Mouse (Mus musculus) thymus, adult 2 months (tissue): ENCODE results near the gene Btbd11. TPM values are rescaled to one million over a fixed set of nuclear protein-coding genes. Genes with fewer than 3 reads are reported as not detected.

Experiments
- DNase-seq: peaks from one replicate; pipeline ENCODE4 v3.0.0; 2021
- H3K27ac ChIP-seq: fragments of 200-500 bp; 2 replicates; pipeline ENCODE4 v1.5.1; 2012; ENCODE audit warnings: low read length, control low read depth; ENCODE audit not compliant: control insufficient read depth, insufficient read depth
- H3K27me3 ChIP-seq: fragments of 200-500 bp; 2 replicates; pipeline ENCODE4 v1.6.1; 2012; ENCODE audit warnings: mild to moderate bottlenecking, low read length, moderate library complexity, mixed read lengths; ENCODE audit not compliant: control insufficient read depth, insufficient read depth
- H3K36me3 ChIP-seq: fragments of 200-500 bp; 2 replicates; pipeline ENCODE4 v1.6.1; 2012; ENCODE audit warnings: mild to moderate bottlenecking, low read length, moderate library complexity; ENCODE audit not compliant: control insufficient read depth, insufficient read depth
- H3K4me1 ChIP-seq: fragments of 200-500 bp; replicated peaks from 2 replicates; pipeline ENCODE4 v1.6.1; 2012; ENCODE audit warnings: low read length; ENCODE audit not compliant: control insufficient read depth, insufficient read depth
- H3K4me3 ChIP-seq: fragments of 200-500 bp; 2 replicates; pipeline ENCODE4 v1.5.1; 2012; ENCODE audit warnings: mild to moderate bottlenecking, low read length, control low read depth, moderate library complexity; ENCODE audit not compliant: control insufficient read depth, insufficient read depth
- CTCF ChIP-seq: fragments of 200-500 bp; IDR thresholded peaks from 2 replicates; pipeline ENCODE4 v1.5.1; 2012; ENCODE audit warnings: mild to moderate bottlenecking, control low read depth, low read length, moderate library complexity, borderline replicate concordance; ENCODE audit not compliant: control insufficient read depth, poor library complexity, insufficient read depth; ENCODE audit errors: extremely low read depth
- POLR2A ChIP-seq: fragments of 200-500 bp; IDR thresholded peaks from 2 replicates; pipeline ENCODE4 v1.6.1; 2012; ENCODE audit warnings: mild to moderate bottlenecking, low read length, control low read depth, moderate library complexity; ENCODE audit not compliant: control insufficient read depth, poor library complexity, insufficient read depth; ENCODE audit errors: extremely low read depth
- WGBS: fragments of 180-500 bp; shearing (Covaris S2); methylation state at CpG from one replicate; pipeline ENCODE4 v1.1.7; 2018; 5-methylcytosine and 5-hydroxymethylcytosine counted together
- polyA plus RNA-seq: library from polyadenylated mRNA; depleted of rRNA; stranded (reverse); fragments of >200 nt; gene quantifications from 2 replicates; pipeline ENCODE4 v1.2.3, GENCODE M21; 2012

Btbd11 gene
- polyA plus RNA-seq, 1 experiment, result 32.3 TPM

DNA sequence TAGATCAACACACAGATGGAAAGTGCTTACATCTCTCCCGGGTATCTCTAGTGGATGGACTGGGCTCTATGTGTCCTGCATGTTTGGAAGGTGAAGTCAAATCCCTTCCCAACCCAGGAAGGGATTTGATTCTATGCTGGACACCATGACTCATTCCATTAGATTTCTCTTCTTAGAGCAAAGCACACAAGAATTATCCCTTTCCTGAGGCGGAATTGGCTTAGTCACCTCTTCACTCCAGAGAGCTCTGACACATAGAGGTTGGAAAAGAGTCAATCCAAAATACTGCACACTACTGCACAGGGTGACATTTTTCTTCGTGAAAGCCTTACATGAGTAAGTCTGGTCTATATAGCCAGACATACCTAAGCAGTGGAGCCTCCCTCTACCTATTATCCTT is 99.8 kb downstream of the Btbd11 start:
- H3K27ac ChIP-seq, result no peak overlapping the region
- H3K4me3 ChIP-seq, result no peak overlapping the region
- DNase-seq, result no peak
- no peaks in the 10 kb centered on the region for H3K4me1 ChIP-seq
- H3K27me3 ChIP-seq, result no peaks in the 10 kb centered on the region
- TF ChIP-seq CTCF (no peak), POLR2A (no peak)
- 94% methylated on average over 3 of the region's 3 CpGs for WGBS
- no peaks in the 10 kb centered on the region for H3K36me3 ChIP-seq

DNA sequence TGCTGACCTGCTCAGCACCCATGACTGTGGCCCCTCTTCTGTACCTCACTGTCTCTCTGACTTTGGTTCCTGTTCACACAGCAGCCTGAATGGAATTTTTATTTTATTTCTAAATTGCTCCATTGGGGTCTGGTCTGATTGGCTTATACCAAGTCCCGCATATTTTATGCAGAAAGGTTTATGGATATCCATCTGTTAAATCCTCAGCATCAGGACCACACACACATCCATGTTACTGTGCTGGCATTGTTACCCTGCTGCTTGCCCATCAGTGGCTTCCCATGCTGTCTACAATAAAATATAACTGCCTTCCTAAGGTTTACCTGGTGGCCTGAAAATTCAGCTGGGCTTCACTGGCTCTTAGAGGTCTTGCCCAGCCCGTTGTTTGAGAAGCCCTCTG is 106.0 kb downstream of the Btbd11 start:
- Histone ChIP-seq H3K4me1 (no peaks in the 10 kb centered on the region), H3K4me3 (no peak overlapping the region), H3K27ac (no peak overlapping the region), H3K36me3 (no peaks in the 10 kb centered on the region), H3K27me3 (no peaks in the 10 kb centered on the region)
- no peak for TF ChIP-seq CTCF
- no peak for TF ChIP-seq POLR2A
- 93% methylated on average over 2 of the region's 2 CpGs for WGBS
- DNase-seq, result no peak

DNA sequence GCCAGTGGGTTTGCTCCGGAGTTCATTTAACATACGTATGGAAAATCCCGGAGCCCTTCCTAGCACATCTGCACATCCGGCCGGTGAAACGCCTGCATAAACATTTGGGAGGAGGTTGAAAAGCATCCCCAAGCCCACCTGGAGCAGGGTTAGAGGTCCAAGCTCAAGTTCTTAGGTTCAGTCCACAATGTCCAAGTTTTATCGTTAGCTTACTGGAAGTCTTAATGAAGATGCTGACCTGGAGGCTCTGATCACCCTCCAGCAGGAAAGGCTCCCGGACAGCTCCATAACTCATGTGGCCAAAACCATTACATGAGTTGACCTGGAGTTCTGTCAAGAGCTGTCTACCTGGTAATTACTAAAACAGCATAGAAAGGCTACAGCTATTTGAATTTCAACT is 109.7 kb downstream of the Btbd11 start:
- WGBS, result 95% methylated on average over 8 of the region's 8 CpGs
- H3K4me1 ChIP-seq, result no peaks in the 10 kb centered on the region
- no peaks in the 10 kb centered on the region for H3K36me3 ChIP-seq
- no peaks in the 10 kb centered on the region for H3K27me3 ChIP-seq
- no peak for TF ChIP-seq POLR2A
- TF ChIP-seq CTCF, result no peak
- no peak overlapping the region for H3K4me3 ChIP-seq
- DNase-seq, result no peak
- H3K27ac ChIP-seq, result no peak overlapping the region

DNA sequence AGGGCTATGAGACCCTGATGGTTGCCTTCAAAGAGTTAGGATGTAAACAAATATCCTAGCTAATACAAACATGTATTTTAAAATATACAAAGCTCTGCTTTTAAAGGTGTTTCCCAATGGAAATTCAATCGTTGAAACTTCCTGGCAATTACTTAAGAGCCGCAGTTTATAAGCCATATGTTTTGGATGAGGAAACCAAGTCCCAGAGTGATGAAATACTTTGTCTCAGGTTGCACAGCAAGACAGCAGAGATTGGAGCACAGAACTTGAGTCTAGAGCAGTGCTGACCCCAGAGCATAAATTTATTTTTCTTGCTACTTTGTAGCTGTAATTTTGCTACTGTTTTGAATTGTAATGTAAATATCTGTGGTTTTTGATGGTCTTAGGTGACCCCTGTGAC is 110.4 kb downstream of the Btbd11 start:
- 62% methylated on average over 2 of the region's 2 CpGs for WGBS
- Histone ChIP-seq H3K27ac (no peak overlapping the region), H3K4me3 (no peak overlapping the region), H3K4me1 (peaks cover under 1% of the 10 kb centered on the region), H3K27me3 (no peaks in the 10 kb centered on the region), H3K36me3 (no peaks in the 10 kb centered on the region)
- DNase-seq, result no peak
- TF ChIP-seq CTCF (no peak), POLR2A (no peak)

DNA sequence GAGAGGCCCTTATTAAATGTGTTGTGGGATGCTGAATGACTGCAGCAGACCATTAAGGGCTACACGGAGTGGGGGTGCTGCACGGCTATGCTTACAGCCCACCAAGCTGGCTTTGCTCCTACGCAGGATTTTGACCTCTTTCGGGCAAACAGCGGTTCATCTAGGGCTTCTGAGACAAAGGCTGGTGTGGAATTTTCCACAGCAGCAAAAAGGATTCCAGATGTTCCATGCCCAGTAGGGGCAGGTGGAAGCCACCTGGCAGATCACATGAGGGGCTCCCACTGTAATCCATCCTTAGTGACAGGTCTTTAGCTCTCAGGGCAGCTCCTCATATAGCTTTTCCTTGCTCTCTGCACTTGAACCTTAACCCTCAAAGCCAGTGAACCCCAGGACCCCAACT is 111.3 kb downstream of the Btbd11 start:
- no peak overlapping the region for H3K4me3 ChIP-seq
- no peaks in the 10 kb centered on the region for H3K27me3 ChIP-seq
- H3K36me3 ChIP-seq, result no peaks in the 10 kb centered on the region
- DNase-seq, result no peak
- no peak for TF ChIP-seq POLR2A
- no peak for TF ChIP-seq CTCF
- H3K27ac ChIP-seq, result no peak overlapping the region
- H3K4me1 ChIP-seq, result peaks cover 6% of the 10 kb centered on the region
- WGBS, result 98% methylated on average over 5 of the region's 5 CpGs

DNA sequence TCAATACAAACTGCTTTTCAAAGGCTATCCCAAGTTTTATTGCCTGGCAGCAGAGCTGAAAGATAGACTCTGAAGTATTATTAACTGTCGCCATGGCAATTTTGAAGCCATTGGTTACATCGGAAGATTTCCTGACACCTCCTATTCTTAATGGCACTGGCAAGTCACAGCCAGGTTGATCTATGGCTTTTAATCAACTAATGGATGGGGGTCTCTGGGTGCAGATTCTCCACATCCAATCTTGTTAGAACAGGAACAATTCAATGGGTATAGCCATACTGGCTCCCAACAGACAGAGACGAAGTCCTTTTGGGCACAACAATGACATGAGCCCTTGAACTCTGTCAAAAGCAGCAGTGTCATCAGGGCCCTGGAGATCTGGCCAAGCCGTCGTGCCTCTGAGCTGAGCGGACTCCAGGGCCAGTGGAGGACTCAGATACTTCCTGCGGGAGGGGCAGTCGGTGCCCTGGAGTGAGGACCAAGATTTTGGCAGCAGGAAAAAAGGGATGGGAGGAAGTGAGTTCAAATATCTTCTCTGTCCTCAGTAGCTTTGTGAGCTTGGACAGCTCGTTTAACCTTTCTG is 114.0 kb downstream of the Btbd11 start:
- H3K36me3 ChIP-seq, result no peaks in the 10 kb centered on the region
- TF ChIP-seq POLR2A, result no peak
- no peak for TF ChIP-seq CTCF
- no peak overlapping the region for H3K27ac ChIP-seq
- no peak for DNase-seq
- no peak overlapping the region for H3K4me3 ChIP-seq
- peaks cover 6% of the 10 kb centered on the region for H3K4me1 ChIP-seq
- H3K27me3 ChIP-seq, result no peaks in the 10 kb centered on the region
- 94% methylated on average over 9 of the region's 9 CpGs for WGBS
